Comparison of ENCODE assay signal across 8 mouse cellular contexts in the genomic region with DNA sequence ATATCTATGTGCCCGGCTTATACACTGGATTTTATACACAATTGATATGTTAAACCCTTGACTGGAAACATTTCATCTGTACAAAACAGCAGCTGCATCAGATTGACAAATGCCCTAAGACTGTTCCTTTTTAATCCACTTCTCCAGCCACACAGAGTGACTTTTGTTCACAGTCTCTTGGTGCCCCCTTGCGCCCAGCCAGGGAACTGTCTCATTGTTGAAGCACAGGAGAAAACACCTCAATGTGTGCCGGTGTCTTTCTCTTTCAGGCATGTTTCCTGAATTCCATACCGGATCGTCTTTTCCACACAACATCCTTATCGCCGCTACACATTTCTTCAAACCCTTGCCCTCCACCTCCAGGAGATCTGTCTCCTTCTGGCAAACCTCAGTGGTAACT. TPM values are rescaled to one million over a fixed set of nuclear protein-coding genes. Genes with fewer than 3 reads are reported as not detected.
DNase-seq lines count a peak whose midpoint lies in the region.

No protein-coding gene starts in this region.

- peak; percentile 90 for DNase-seq in CD4-positive, CD25-positive, alpha-beta regulatory T cell, adult 2 months (ENCODE audit: low read depth, low spot score)
- peak; percentile 55 for DNase-seq in WW6 (ENCODE audit: low read depth, low spot score)
- peak; percentile 77 to 85 for DNase-seq in cerebellum, postnatal 4 days (ENCODE audit: low spot score in 2 of 2)
- peak; percentile 45 for DNase-seq in gastrocnemius, postnatal 25 days
- DNase-seq in kidney, postnatal 4 days, result peak; percentile 90 to 92
- DNase-seq in lung, postnatal 14 days, result peak; percentile 91
- DNase-seq in retina, embryonic 14.5 days (ENCODE audit: low spot score), result peak; percentile 88
- peak; percentile 95 for DNase-seq in thymus, postnatal 4 days

RNA-seq across cellular contexts. Expression of a gene that starts 8.4 kb away (rescaled TPM):
- total RNA-seq in gastrocnemius, postnatal 25 days (2021), result 1 to 10 TPM; 8.8 to 9.6 TPM

RNA-seq across cellular contexts. Expression of a gene that starts 55.3 kb away (rescaled TPM):
- total RNA-seq in gastrocnemius, postnatal 25 days (2021), result 100 to 1,000 TPM; 388 to 467 TPM

RNA-seq across cellular contexts. Expression of a gene that starts 55.7 kb away (rescaled TPM):
- 1 to 10 TPM; 5.6 to 9.0 TPM for total RNA-seq in gastrocnemius, postnatal 25 days (2021)

RNA-seq across cellular contexts. Expression of a gene that starts 56.7 kb away (rescaled TPM):
- total RNA-seq in gastrocnemius, postnatal 25 days (2021), result not detected

Comparison
In these comparisons a context has a peak if more than half of its experiments do, and no peak if none do; other contexts are left out.
1. Peak in every context shown above with its lines: DNase-seq.
2. DNase-seq: peak in every context shown above with its lines; median percentile 95 in thymus, postnatal 4 days; 91 in kidney, postnatal 4 days; 91 in lung, postnatal 14 days; 90 in CD4-positive, CD25-positive, alpha-beta regulatory T cell, adult 2 months; 88 in retina, embryonic 14.5 days; 81 in cerebellum, postnatal 4 days; 55 in WW6; 45 in gastrocnemius, postnatal 25 days.